Mouse (Mus musculus) fat pad, adult 2 months (tissue): ENCODE measurements around the gene Phf2.

ENCODE experiments used
- DNase-seq: peaks from one replicate; pipeline ENCODE4 v3.0.0-alpha.2; 2011; ENCODE audit warnings: low read depth, low spot score; ENCODE audit errors: extremely low read depth

Phf2 gene

DNA sequence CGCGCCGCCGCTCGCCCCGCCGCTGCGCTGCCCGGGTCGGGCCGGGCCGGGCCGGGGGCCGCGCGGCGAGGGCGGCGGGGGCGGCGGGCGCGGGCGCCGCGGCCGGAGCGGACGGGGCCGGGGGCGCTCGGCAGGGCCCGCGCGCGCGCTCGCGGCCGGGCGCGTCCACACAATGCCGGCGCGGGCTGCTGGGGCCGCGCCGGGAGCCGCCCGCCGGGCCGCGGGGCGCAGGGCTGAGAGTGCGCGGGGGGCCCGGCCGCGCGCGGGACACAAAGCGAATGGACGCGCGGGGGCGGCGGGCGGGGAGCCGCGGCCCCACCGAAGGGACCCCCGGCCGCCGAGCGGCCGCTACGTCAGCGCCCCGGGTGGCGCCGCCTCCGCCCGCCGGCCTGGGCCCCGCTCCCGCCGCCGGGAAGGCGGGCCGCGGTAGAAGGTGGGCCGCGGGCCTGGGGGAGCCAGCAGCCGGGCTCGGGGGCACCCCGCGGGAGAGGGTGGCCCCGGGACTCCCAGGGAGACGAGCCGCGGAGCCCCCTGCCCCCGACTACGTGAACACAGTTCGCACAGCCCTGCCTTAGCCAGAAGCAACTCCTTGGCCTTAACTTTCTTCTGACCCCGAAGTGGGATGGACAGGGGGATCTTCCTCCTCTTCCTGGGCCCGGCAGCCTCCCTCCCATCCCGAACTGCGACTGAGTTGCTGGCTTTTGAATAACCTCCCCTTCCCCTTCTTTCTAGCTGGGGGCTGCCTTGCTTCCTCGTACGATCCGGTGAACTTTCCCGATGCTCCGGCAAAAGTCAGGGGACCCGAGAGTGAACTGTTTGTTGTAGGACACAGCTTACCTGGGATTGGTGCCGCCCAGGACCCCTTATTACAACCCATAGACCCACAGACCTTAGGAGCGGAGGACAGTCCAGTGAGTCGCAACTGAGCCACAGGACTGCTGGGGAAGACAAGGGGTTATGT, at the start of gene Phf2:
Phf2 (minus strand) TSS at position 349 of the 961 bp plus-strand sequence.
- no peak for DNase-seq

DNA sequence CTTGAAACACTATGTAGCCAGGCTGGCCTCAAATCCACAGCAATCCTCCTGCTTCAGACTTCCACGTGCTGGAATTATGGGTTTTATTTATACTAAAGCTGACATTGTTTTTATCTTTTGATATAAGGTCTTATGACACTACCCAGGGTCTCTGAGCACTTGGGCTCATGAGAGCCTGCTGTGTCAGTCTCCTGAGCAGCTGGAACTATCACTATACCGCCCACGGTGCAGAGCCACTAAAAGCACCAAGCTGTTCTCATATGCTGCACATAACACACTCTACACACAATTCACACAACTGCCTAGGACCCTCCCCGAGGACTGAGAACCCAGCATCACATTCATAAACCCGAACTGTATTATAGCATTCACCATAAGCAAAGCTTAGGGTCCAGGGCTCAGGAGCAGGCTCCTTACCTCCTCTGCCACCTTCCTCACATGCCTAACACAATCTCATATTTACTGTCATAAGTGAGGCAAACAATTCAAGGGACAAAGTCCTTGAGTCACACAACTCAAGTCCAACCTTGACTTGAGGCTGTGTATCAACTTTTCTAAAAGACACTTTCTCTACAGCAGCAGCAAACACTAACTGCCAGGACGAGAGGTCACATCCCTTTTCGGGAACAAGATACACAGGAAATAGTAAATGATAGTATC, 49.0 kb upstream of the Phf2 start:
- DNase-seq = no peak

GRCm38 (mm10) chr13:48917113-48917599, 46.2 kb upstream of the Phf2 start:
- no peak for DNase-seq

DNA sequence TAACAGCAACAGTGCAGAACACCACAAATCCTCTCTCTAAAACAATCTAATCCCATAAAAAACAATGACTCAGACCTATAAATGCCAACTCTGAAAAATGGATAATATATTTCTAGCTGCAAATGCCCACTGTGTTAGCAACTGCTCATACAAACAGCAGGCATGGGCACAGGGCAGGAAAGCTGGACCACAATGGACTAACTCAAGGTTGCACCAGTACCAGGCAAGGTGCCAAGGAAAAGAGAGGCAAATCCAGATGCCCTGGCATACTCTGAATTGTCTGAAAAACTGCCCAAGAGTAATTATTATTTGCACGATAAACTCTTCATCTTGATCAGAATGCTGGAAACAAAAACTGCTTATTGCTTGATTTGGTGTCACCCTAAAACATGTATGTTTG, 42.8 kb upstream of the Phf2 start:
- DNase-seq = peak; percentile 28

DNA sequence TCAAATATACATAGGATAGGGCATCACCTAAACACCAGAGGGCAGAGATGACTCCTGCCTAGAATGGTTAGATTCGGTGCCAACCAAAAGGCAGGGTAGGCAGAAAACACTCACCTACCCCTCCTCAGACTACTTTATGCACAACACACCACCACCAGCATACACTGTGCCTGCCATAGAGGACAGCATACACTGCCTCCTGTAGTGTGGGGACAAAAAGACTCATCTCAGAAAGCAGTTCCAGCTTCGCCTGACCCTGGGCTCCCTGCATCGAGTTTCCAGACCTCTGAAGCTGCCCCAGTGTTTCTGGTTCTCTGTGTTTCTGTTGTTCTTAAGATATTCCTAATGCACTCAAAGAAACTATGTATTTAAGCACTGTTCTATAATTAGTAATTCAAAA, 42.2 kb upstream of the Phf2 start:
- no peak for DNase-seq

DNA sequence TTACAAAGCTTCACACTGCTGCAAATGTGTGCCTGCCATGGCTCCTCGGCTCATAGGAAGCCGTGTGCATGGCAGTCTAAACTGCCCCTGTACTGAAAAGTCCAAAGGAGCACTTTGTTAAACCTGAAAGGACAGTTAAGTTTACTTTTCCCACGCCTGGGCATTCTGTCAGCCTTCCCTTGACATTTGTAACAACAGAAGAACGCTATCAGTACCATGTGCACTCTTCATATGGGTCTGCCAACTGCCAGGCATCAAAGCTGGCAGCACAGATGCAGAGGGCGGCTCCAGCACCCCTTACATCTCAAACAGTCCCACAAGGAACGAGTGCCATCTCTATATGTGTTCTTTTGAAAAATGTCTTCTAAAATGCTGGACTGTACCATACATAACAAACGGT, 40.5 kb upstream of the Phf2 start:
- no peak for DNase-seq

DNA sequence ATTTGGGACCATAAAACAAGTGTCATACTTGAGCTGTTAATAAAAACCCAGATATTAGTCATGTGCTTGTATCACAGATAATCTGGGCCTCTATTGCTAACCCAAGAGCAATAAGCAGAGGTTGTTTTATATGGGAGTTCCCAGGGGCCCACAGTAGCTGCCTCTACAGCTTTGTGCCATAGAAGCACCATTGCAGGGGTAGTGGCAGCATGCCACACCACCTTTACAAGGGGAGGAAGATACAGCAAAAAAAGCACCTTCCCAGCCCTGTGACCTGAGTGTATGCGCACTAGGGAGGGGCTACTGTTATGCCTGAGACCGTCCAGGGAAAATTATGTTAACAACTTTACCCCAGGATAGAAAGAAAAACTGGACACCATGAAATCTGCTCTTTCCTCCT, 34.5 kb upstream of the Phf2 start:
- DNase-seq = no peak

DNA sequence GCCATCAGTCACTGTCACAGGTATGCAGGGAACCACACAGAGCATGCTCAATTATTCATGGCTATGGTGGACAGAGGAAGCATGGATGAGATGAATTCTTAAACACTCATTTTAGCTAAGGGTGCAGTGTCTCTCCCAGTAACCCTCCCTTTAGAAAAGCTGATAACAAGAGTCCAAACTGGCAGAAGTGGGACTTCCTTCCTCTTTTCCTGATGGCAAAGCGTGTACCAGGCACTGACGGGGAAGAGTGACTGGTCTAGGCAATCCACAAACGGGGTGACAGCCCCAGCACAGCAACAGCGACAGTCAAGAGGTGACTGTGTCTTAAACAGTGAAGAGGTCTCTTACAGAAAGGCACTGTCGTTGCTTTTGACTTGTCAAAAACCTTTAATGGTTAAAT, 24.5 kb upstream of the Phf2 start:
- no peak for DNase-seq

- no peak for DNase-seq
Measured at GRCm38 (mm10) chr13:48890260-48890960, 19.5 kb upstream of the Phf2 start.

DNA sequence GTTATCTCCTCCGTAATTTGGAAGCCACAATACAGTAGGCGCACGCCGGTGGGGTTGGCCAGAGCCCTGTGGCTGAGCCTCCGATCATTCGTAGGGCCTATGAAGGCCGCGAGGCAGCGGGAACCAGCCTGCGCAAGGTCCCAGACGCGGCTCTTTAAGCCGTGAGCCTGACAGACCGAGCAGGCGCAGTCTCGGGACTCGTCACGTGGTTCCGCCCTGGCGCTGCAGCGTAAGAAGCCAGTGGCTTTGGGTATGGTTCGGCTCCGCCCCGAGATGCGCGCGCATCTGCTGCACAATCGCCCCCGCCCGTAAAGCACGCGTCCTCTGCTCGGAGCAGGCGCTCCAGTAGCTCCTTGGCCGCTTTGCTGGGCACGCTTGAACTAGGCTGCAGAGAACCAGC, 7.6 kb upstream of the Phf2 start:
- DNase-seq = no peak

DNA sequence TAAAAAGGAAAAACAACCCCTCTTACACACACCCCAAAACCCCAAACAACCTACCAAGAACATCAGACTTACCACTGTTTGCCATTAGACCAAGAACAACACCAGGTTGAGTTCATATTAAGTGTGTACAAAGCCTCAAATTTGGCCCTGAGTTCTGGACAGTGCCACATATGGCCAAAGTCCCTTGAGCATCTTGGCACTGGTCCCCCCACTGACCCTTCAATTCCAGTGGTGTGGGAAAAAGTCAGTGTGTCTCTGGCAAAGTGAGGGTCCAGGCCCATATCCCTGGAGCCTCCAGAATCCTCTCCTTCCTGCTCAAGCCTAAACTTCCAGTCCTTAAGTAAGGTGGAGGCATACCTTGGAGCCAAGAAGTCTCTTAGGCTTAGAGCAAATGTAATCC, 6.9 kb upstream of the Phf2 start:
- no peak for DNase-seq

- DNase-seq = no peak
Measured at GRCm38 (mm10) chr13:48872726-48873125, 1.8 kb upstream of the Phf2 start.

- DNase-seq = no peak
Measured at GRCm38 (mm10) chr13:48871887-48872606, 1.1 kb upstream of the Phf2 start.

- no peak for DNase-seq
Measured at GRCm38 (mm10) chr13:48869950-48870770, 759 bp downstream of the Phf2 start.

- DNase-seq = no peak
Measured at GRCm38 (mm10) chr13:48869600-48869949, 1.3 kb downstream of the Phf2 start.

DNA sequence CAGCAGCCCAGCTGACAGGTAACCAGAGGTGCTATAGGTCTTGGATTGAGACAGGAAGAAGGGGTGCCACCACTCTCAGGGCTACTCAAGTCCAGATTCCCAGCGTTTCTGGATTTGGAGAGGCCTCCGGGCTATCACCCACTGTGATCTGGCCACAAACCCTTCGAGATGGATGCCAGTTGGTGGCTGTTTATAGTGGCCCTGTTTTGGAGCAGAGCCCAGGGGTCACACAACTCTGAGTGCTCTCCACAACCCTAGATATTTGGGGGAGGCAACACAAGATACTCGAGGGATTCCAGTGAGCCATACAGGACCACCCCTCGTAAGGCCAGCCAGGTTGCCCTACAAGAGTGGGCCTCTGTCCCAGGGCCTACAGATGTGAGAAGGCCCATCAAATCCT, 1.8 kb downstream of the Phf2 start:
- DNase-seq = no peak

GRCm38 (mm10) chr13:48864673-48865356, 6.1 kb downstream of the Phf2 start:
- DNase-seq = no peak

- DNase-seq = no peak
Measured at GRCm38 (mm10) chr13:48863556-48863955, 7.4 kb downstream of the Phf2 start.

DNA sequence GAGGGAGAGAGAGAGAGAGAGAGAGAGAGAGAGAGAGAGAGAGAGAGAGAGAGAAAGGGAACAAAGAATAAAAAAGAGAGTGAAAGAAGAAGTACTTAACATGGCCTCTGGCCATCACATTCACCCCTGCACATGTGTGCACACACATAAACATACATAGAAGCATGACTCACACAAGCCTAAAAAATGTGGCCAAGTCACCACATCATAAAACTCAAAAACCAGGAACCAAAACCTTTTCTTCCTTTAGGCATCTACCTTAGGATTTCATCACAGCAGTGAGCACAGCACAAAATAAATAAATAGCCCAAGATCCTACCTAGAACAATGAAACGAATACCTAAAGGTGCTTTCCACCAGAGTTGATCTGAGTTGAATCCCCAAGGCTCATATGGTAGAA, 9.0 kb downstream of the Phf2 start:
- DNase-seq = no peak

DNA sequence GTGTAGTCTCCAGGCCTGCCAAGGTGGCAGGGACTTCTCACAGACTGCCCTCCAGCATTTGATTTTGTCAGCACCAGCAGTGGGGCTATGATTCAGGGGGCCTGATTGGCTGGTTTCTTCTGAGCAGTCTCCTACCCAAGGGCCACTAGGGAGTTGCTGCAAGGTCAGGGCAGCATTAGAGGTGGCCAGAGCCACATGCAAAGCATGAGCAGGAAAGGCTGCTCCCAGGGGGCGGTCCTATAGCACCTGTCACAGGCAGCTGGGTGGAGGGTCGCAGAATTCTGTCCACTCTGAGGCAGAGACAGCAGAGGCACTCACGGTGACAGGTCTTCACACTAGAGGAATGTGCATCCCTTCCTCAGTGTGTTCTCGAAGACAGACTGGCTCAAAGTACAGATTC, 12.1 kb downstream of the Phf2 start:
- no peak for DNase-seq
